Comparison of ENCODE assay signal across 21 mouse cellular contexts in the genomic region with DNA sequence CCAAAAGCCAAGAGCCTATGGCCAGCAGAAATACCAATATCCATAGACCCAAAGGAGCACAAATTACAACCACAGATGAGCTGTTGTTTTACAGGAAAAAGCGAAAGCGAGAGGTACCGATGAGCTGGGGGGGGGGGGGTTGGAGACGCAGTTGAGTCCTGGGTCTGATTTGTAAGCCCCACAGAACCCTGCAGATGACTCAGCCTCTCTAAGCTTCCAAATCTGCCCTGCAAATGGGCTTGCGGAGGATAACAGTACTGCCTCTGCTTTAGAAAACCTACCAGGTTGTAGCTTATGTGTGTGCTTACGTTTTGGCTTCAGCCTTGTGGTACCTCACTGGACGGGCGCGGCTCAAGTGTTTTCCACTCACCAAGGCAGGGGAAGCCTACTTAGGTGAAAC. TPM values are rescaled to one million over a fixed set of nuclear protein-coding genes. Genes with fewer than 3 reads are reported as not detected.
DNase-seq lines count a peak whose midpoint lies in the region; ATAC-seq lines count a peak whose summit lies in the region.
"Had no signal": no experiment of that assay in that cellular context is flagged by ENCODE, and none has a peak within 500 bp of the region (broad histone marks: within the 10 kb centered on the region; RNA-seq: fewer than 3 reads in every experiment).

No protein-coding gene starts in this region.

- 95% methylated on average over 9 of the region's 9 CpGs for WGBS in kidney, embryonic 15.5 days
- WGBS in kidney, embryonic 16.5 days, result 88% methylated on average over 9 of the region's 9 CpGs

- peak; percentile 39 for DNase-seq in right cerebral cortex, adult 18-20 months
- no peak for DNase-seq in right cerebral cortex, postnatal 25 days
- no peak for DNase-seq in layer of hippocampus, postnatal 14 days (ENCODE audit: low spot score in 2 of 2)
- DNase-seq in urinary bladder, postnatal 14 days (ENCODE audit: low spot score), result no peak
- DNase-seq: adrenal gland, postnatal 36 days; cerebellum, adult 8-10 months; gastrocnemius, postnatal 10 days; lung, adult 18-20 months; spleen, adult 18-20 months; thymus, adult 2 months had no signal

- H3K4me3 ChIP-seq in kidney, embryonic 15.5 days (replicated peaks), result no peak overlapping the region
- H3K4me3 ChIP-seq in kidney, embryonic 16.5 days (ENCODE audit: low read length), result no peak overlapping the region
- no peak overlapping the region for H3K4me3 ChIP-seq in brown adipose tissue, adult 24 weeks (ENCODE audit: insufficient read depth, low read depth, low read length)
- H3K4me3 ChIP-seq: embryonic facial prominence, embryonic 10.5 days; heart, embryonic 15.5 days; hindbrain, embryonic 13.5 days; intestine, embryonic 15.5 days; midbrain, embryonic 12.5 days; neural tube, embryonic 12.5 days; stomach, embryonic 15.5 days had no signal

- H3K36me3 ChIP-seq in kidney, embryonic 15.5 days, result 0 out of 2 replicates have a peak, but pooled peaks cover 9% of the 10 kb centered on the region
- no peaks in the 10 kb centered on the region for H3K36me3 ChIP-seq in kidney, embryonic 16.5 days (ENCODE audit: insufficient read depth, low read length)
- H3K36me3 ChIP-seq: embryonic facial prominence, embryonic 10.5 days; G1E; heart, embryonic 15.5 days; hindbrain, embryonic 13.5 days; intestine, embryonic 15.5 days; midbrain, embryonic 12.5 days; neural tube, embryonic 12.5 days; stomach, embryonic 15.5 days had no signal

- 0 out of 2 replicates have a peak overlapping the region, but pooled peaks have one; percentile 10 for H3K27ac ChIP-seq in kidney, embryonic 15.5 days
- no peak overlapping the region for H3K27ac ChIP-seq in kidney, embryonic 16.5 days (ENCODE audit: low read length)
- peak overlapping the region; percentile 65 for H3K27ac ChIP-seq in brown adipose tissue, adult 24 weeks (replicated peaks; ENCODE audit: low read depth, low read length)
- H3K27ac ChIP-seq: embryonic facial prominence, embryonic 10.5 days; heart, embryonic 15.5 days; hindbrain, embryonic 13.5 days; intestine, embryonic 15.5 days; midbrain, embryonic 12.5 days; neural tube, embryonic 12.5 days; stomach, embryonic 15.5 days had no signal

- H3K27me3 ChIP-seq in kidney, embryonic 15.5 days, result no peaks in the 10 kb centered on the region
- no peaks in the 10 kb centered on the region for H3K27me3 ChIP-seq in kidney, embryonic 16.5 days (ENCODE audit: insufficient read depth, low read length)
- H3K27me3 ChIP-seq: heart, embryonic 15.5 days; hindbrain, embryonic 13.5 days; intestine, embryonic 15.5 days; midbrain, embryonic 12.5 days; neural tube, embryonic 12.5 days; stomach, embryonic 15.5 days had no signal

- H3K4me2 ChIP-seq in kidney, embryonic 15.5 days, result no peak overlapping the region
- H3K4me2 ChIP-seq in kidney, embryonic 16.5 days (replicated peaks; ENCODE audit: low read depth, low read length), result no peak overlapping the region
- H3K4me2 ChIP-seq: heart, embryonic 15.5 days; hindbrain, embryonic 13.5 days; intestine, embryonic 15.5 days; midbrain, embryonic 12.5 days; neural tube, embryonic 12.5 days; stomach, embryonic 15.5 days had no signal

- H3K9ac ChIP-seq in kidney, embryonic 15.5 days, result no peak overlapping the region
- H3K9ac ChIP-seq in kidney, embryonic 16.5 days (replicated peaks; ENCODE audit: low read length), result no peak overlapping the region
- H3K9ac ChIP-seq: heart, embryonic 15.5 days; hindbrain, embryonic 13.5 days; intestine, embryonic 15.5 days; midbrain, embryonic 12.5 days; neural tube, embryonic 12.5 days; stomach, embryonic 15.5 days had no signal

- no peaks in the 10 kb centered on the region for H3K9me3 ChIP-seq in kidney, embryonic 15.5 days (replicated peaks)
- no peaks in the 10 kb centered on the region for H3K9me3 ChIP-seq in kidney, embryonic 16.5 days (ENCODE audit: low read length)
- H3K9me3 ChIP-seq: embryonic facial prominence, embryonic 10.5 days; G1E; heart, embryonic 15.5 days; hindbrain, embryonic 13.5 days; intestine, embryonic 15.5 days; midbrain, embryonic 12.5 days; neural tube, embryonic 12.5 days; stomach, embryonic 15.5 days had no signal

- ATAC-seq in kidney, embryonic 15.5 days (replicated peaks; ENCODE audit: low FRiP score), result no peak
- ATAC-seq in kidney, embryonic 16.5 days (ENCODE audit: low FRiP score, low TSS enrichment), result no peak
- ATAC-seq: intestine, embryonic 15.5 days had no signal

- no peaks in the 10 kb centered on the region for H3K4me1 ChIP-seq in kidney, embryonic 15.5 days
- no peaks in the 10 kb centered on the region for H3K4me1 ChIP-seq in kidney, embryonic 16.5 days (ENCODE audit: insufficient read depth, low read length)
- H3K4me1 ChIP-seq in brown adipose tissue, adult 24 weeks (ENCODE audit: control insufficient read depth, insufficient read depth, insufficient read length, low read length), result peaks cover 11% of the 10 kb centered on the region; the same call in 1 of the 2 replicates
- H3K4me1 ChIP-seq: embryonic facial prominence, embryonic 10.5 days; heart, embryonic 15.5 days; hindbrain, embryonic 13.5 days; intestine, embryonic 15.5 days; midbrain, embryonic 12.5 days; neural tube, embryonic 12.5 days; stomach, embryonic 15.5 days had no signal

RNA-seq across cellular contexts. Expression of gene Ppp1r16b, which starts 36.3 kb away (rescaled TPM):
- 14.9 and 15.3 TPM in 2 replicates for polyA plus RNA-seq in kidney, embryonic 15.5 days (2015; fragmentation: Nextera tagmentation; extraction: Ambion mirVana)
- 14.1 and 17.7 TPM in 2 replicates for polyA plus RNA-seq in kidney, embryonic 16.5 days (2015; fragmentation: Nextera tagmentation; extraction: Ambion mirVana)
- 1.1 and 2.3 TPM in 2 replicates for polyA plus RNA-seq in brown adipose tissue, adult 24 weeks (2012; ENCODE audit: insufficient read depth, insufficient read length, missing spikeins)
- total RNA-seq in layer of hippocampus, postnatal 14 days (2021), result 10 to 100 TPM; 97.4 to 97.9 TPM
- polyA plus RNA-seq: G1E had no signal
